Mouse (Mus musculus): ENCODE results near the gene Exosc5. TPM values are rescaled to one million over a fixed set of nuclear protein-coding genes. Genes with fewer than 3 reads are reported as not detected.

Gene Exosc5
- total and polyA plus RNA-seq, 3 experiments, result 16.6 to 23.5 (median 20.5) TPM

GRCm38 (mm10) chr7:25681341-25682231 lies 22.6 kb downstream of the Exosc5 start:
- H3K27ac ChIP-seq, result peak overlapping the region; percentile 96
- H3K36me3 ChIP-seq (ENCODE audit: control insufficient read depth, insufficient read depth, low read length), result no peaks in the 10 kb centered on the region
- 50% methylated on average over 15 of the region's 15 CpGs for WGBS
- no peak for DNase-seq
- no peak overlapping the region; the same call in 1 of the 2 replicates for H3K4me3 ChIP-seq
- no peaks in the 10 kb centered on the region for H3K27me3 ChIP-seq (ENCODE audit: control insufficient read depth, insufficient read depth, low read length)
- H3K4me1 ChIP-seq (ENCODE audit: control insufficient read depth, insufficient read depth, low read length), result peaks cover 2% of the 10 kb centered on the region; the same call in 1 of the 2 replicates
- no peak overlapping the region for H3K9ac ChIP-seq (ENCODE audit: low read depth, low read length)
- no peak for TF ChIP-seq POLR2A (IDR thresholded peaks at IDR 0.05; ENCODE audit: insufficient read depth, low read depth, low read length)
- TF ChIP-seq EP300 (IDR thresholded peaks at IDR 0.05; ENCODE audit: insufficient read depth, low read depth, low read length), result no peak
- TF ChIP-seq CTCF (IDR thresholded peaks at IDR 0.05), result no peak
- intact Hi-C loops (cut with DNase I), result no loop called here
- H3K79me2 ChIP-seq (replicated peaks; ENCODE audit: control insufficient read depth, insufficient read depth, low read length), result no peaks in the 10 kb centered on the region

GRCm38 (mm10) chr7:25683474-25684180 lies 24.7 kb downstream of the Exosc5 start:
- 49% methylated on average over 7 of the region's 7 CpGs for WGBS
- peaks cover 2% of the 10 kb centered on the region; the same call in 1 of the 2 replicates for H3K4me1 ChIP-seq (ENCODE audit: control insufficient read depth, insufficient read depth, low read length)
- no peaks in the 10 kb centered on the region for H3K79me2 ChIP-seq (replicated peaks; ENCODE audit: control insufficient read depth, insufficient read depth, low read length)
- intact Hi-C loops (cut with DNase I), result no loop called here
- no peak overlapping the region for H3K9ac ChIP-seq (ENCODE audit: low read depth, low read length)
- no peaks in the 10 kb centered on the region for H3K27me3 ChIP-seq (ENCODE audit: control insufficient read depth, insufficient read depth, low read length)
- TF ChIP-seq POLR2A (IDR thresholded peaks at IDR 0.05; ENCODE audit: insufficient read depth, low read depth, low read length), result 0 out of 2 replicates have a peak, but pooled peaks have one; percentile 24
- no peak for TF ChIP-seq EP300 (IDR thresholded peaks at IDR 0.05; ENCODE audit: insufficient read depth, low read depth, low read length)
- TF ChIP-seq CTCF (IDR thresholded peaks at IDR 0.05), result no peak
- no peak overlapping the region for H3K27ac ChIP-seq
- H3K36me3 ChIP-seq (ENCODE audit: control insufficient read depth, insufficient read depth, low read length), result no peaks in the 10 kb centered on the region
- peak in 1 of 2 experiments; percentile 54 for DNase-seq
- H3K4me3 ChIP-seq, result no peak overlapping the region

GRCm38 (mm10) chr7:25684659-25685058 lies 25.7 kb downstream of the Exosc5 start:
- H3K4me1 ChIP-seq (ENCODE audit: control insufficient read depth, insufficient read depth, low read length), result peaks cover 2% of the 10 kb centered on the region; the same call in 1 of the 2 replicates
- TF ChIP-seq POLR2A (IDR thresholded peaks at IDR 0.05; ENCODE audit: insufficient read depth, low read depth, low read length), result no peak
- no peak for TF ChIP-seq CTCF (IDR thresholded peaks at IDR 0.05)
- no peak for TF ChIP-seq EP300 (IDR thresholded peaks at IDR 0.05; ENCODE audit: insufficient read depth, low read depth, low read length)
- no peaks in the 10 kb centered on the region for H3K27me3 ChIP-seq (ENCODE audit: control insufficient read depth, insufficient read depth, low read length)
- 92% methylated on average over 6 of the region's 6 CpGs for WGBS
- H3K36me3 ChIP-seq (ENCODE audit: control insufficient read depth, insufficient read depth, low read length), result no peaks in the 10 kb centered on the region
- no peak for DNase-seq
- intact Hi-C loops (cut with DNase I), result loop anchor here (5.0 kb wide), 1 partner anchor 123 kb away; no protein-coding TSS in a partner anchor
- H3K79me2 ChIP-seq (replicated peaks; ENCODE audit: control insufficient read depth, insufficient read depth, low read length), result no peaks in the 10 kb centered on the region
- H3K4me3 ChIP-seq, result no peak overlapping the region
- no peak overlapping the region for H3K9ac ChIP-seq (ENCODE audit: low read depth, low read length)
- no peak overlapping the region for H3K27ac ChIP-seq

GRCm38 (mm10) chr7:25685926-25686470 lies 27.0 kb downstream of the Exosc5 start:
- intact Hi-C loops (cut with DNase I), result loop anchor here (2.0 to 5.0 kb wide), 3 partner anchors 35 to 121 kb away; partner anchors contain the start of gene Hnrnpul1
- H3K79me2 ChIP-seq (replicated peaks; ENCODE audit: control insufficient read depth, insufficient read depth, low read length), result no peaks in the 10 kb centered on the region
- H3K9ac ChIP-seq (ENCODE audit: low read depth, low read length), result peak overlapping the region; percentile 28; the same call in 1 of the 2 replicates
- H3K36me3 ChIP-seq (ENCODE audit: control insufficient read depth, insufficient read depth, low read length), result no peaks in the 10 kb centered on the region
- TF ChIP-seq POLR2A (IDR thresholded peaks at IDR 0.05; ENCODE audit: insufficient read depth, low read depth, low read length), result no peak
- TF ChIP-seq CTCF (IDR thresholded peaks at IDR 0.05), result no peak
- TF ChIP-seq EP300 (IDR thresholded peaks at IDR 0.05; ENCODE audit: insufficient read depth, low read depth, low read length), result no peak
- WGBS, result 79% methylated on average over 21 of the region's 21 CpGs
- H3K27ac ChIP-seq, result peak overlapping the region; percentile 91
- no peak for DNase-seq
- no peaks in the 10 kb centered on the region for H3K27me3 ChIP-seq (ENCODE audit: control insufficient read depth, insufficient read depth, low read length)
- H3K4me3 ChIP-seq, result peak overlapping the region; percentile 64; the same call in 1 of the 2 replicates
- H3K4me1 ChIP-seq (ENCODE audit: control insufficient read depth, insufficient read depth, low read length), result peaks cover 2% of the 10 kb centered on the region; the same call in 1 of the 2 replicates

- H3K4me3 ChIP-seq, result peak within 1 kb of the TSS; percentile 64
- peak within 1 kb of the TSS; percentile 91 for H3K27ac ChIP-seq
- intact Hi-C loops (cut with DNase I), result loop anchor here (2.0 to 5.0 kb wide), 3 partner anchors 34 to 120 kb away; partner anchors contain the start of gene Hnrnpul1
- DNase-seq, result peak; percentile 90 to 91
- no peaks in the 10 kb centered on the region for H3K27me3 ChIP-seq (ENCODE audit: control insufficient read depth, insufficient read depth, low read length)
- H3K9ac ChIP-seq (ENCODE audit: low read depth, low read length), result peak within 1 kb of the TSS; percentile 87
- TF ChIP-seq CTCF (IDR thresholded peaks at IDR 0.05) (peak; percentile 99; the same call in 1 of the 2 replicates), EP300 (IDR thresholded peaks at IDR 0.05; ENCODE audit: insufficient read depth, low read depth, low read length) (no peak), POLR2A (IDR thresholded peaks at IDR 0.05; ENCODE audit: insufficient read depth, low read depth, low read length) (peak; percentile 52)
- H3K36me3 ChIP-seq (ENCODE audit: control insufficient read depth, insufficient read depth, low read length), result no peaks in the 10 kb centered on the region
- no peaks in the 10 kb centered on the region for H3K79me2 ChIP-seq (replicated peaks; ENCODE audit: control insufficient read depth, insufficient read depth, low read length)
- H3K4me1 ChIP-seq (ENCODE audit: control insufficient read depth, insufficient read depth, low read length), result no peaks in the 10 kb centered on the region; the same call in 1 of the 2 replicates
- under 1% methylated on average over 62 of the region's 69 CpGs for WGBS
These were observed 27.9 kb downstream of the Exosc5 start, which contains the start of gene Tgfb1 for GRCm38 (mm10) chr7:25686680-25687531. TSS of gene Tgfb1 (plus strand) at chr7:25687002.

Data from heart, adult 2 months (tissue).